Mouse (Mus musculus): ENCODE data around the gene Olfr1357. TPM values are rescaled to one million over a fixed set of nuclear protein-coding genes. Genes with fewer than 3 reads are reported as not detected.

The Olfr1357 gene
- total and polyA plus RNA-seq, 2 experiments from 2014 or later, result not detected

DNA sequence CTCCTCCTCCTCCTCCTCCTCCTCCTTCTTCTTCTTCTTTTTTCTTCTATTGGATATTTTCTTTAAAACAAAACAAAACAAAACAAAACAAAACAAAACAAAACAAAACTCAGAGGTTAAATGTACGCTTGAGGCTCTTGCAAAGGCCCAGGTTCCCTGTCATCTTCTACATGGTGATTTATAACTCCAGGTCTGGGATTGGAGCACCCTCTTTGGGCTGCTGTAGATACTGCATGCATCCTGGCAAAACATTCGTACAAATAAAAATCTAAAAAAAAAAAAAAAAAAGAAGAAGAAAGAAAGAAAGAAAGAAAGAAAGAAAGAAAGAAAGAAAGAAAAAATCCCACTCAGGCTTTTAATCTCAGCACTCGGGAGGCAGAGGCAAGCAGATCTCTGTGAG lies 12.8 kb downstream of the Olfr1357 start:
- peak; percentile 23 for DNase-seq
- ATAC-seq, result no peak; the same call in 1 of the 2 replicates
- Histone ChIP-seq H3K27ac (ENCODE audit: low read depth, low read length) (no peak overlapping the region), H3K9me3 (ENCODE audit: low read length) (no peaks in the 10 kb centered on the region), H3K4me1 (ENCODE audit: insufficient read depth) (no peaks in the 10 kb centered on the region), H3K27me3 (ENCODE audit: insufficient read depth, low read length) (no peaks in the 10 kb centered on the region), H3K9ac (no peak overlapping the region), H3K36me3 (ENCODE audit: insufficient read depth) (no peaks in the 10 kb centered on the region), H3K4me3 (ENCODE audit: low read depth, low read length) (no peak overlapping the region), H3K4me2 (ENCODE audit: low read depth) (no peak overlapping the region)
- WGBS, result 38% methylated on average over 3 of the region's 3 CpGs
- peak; percentile 60 for TF ChIP-seq CTCF (IDR thresholded peaks at IDR 0.05; ENCODE audit: low read depth)

DNA sequence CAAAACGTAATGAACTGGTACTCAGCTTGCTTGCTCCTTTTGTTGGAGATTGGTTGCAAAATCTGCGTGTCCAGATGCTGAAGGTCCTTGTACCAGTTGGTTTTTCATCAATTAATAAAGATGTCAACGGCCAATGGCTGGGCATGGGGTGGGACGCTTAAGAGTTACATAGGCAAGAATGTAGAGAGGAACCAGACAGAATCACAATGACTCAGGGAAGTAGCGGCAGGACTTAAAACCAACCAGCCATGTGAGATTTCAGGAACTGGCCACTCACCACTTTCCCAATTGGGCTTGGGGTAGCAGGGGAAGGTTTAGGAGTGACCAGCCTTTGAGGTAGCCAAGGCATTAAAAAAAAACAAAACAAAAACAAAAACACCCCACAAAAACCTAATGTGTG lies 18.0 kb downstream of the Olfr1357 start:
- TF ChIP-seq CTCF (IDR thresholded peaks at IDR 0.05; ENCODE audit: low read depth), result no peak
- WGBS, result 89% methylated on average over 5 of the region's 5 CpGs
- no peaks in the 10 kb centered on the region for H3K4me1 ChIP-seq (ENCODE audit: insufficient read depth)
- ATAC-seq (no peak), DNase-seq (no peak)
- H3K27me3 ChIP-seq (ENCODE audit: insufficient read depth, low read length), result no peaks in the 10 kb centered on the region
- H3K36me3 ChIP-seq (ENCODE audit: insufficient read depth), result no peaks in the 10 kb centered on the region
- H3K4me3 ChIP-seq (ENCODE audit: low read depth, low read length), result no peak overlapping the region
- no peak overlapping the region for H3K27ac ChIP-seq (ENCODE audit: low read depth, low read length)
- no peak overlapping the region for H3K9ac ChIP-seq
- no peak overlapping the region for H3K4me2 ChIP-seq (ENCODE audit: low read depth)
- H3K9me3 ChIP-seq (ENCODE audit: low read length), result no peaks in the 10 kb centered on the region

DNA sequence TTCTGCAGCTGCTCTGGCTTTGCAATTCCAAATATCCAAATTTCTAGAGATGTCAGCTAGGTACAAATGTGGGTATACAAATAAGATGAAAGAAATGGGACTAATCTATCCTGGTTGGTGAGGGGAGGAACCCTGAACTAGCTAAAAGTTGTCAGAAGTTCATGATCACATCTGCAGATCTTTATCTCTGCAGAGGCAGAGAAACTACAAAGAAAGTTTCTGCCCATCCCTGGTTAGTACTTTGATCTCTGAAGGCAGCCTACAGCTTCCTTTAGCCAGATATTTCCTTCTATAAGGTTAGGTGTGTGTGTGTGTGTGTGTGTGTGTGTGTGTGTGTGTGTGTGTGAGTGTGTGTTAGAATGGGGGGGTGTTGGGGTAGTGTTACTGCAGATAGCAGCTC lies 23.3 kb downstream of the Olfr1357 start:
- TF ChIP-seq CTCF (IDR thresholded peaks at IDR 0.05; ENCODE audit: low read depth), result no peak
- H3K9ac ChIP-seq, result no peak overlapping the region
- no peak overlapping the region for H3K27ac ChIP-seq (ENCODE audit: low read depth, low read length)
- H3K9me3 ChIP-seq (ENCODE audit: low read length), result no peaks in the 10 kb centered on the region
- H3K4me2 ChIP-seq (ENCODE audit: low read depth), result no peak overlapping the region
- no peaks in the 10 kb centered on the region; the same call in 1 of the 2 replicates for H3K27me3 ChIP-seq (ENCODE audit: insufficient read depth, low read length)
- H3K36me3 ChIP-seq (ENCODE audit: insufficient read depth), result no peaks in the 10 kb centered on the region
- no peak overlapping the region for H3K4me3 ChIP-seq (ENCODE audit: low read depth, low read length)
- ATAC-seq (no peak), DNase-seq (no peak)
- no peaks in the 10 kb centered on the region for H3K4me1 ChIP-seq (ENCODE audit: insufficient read depth)

DNA sequence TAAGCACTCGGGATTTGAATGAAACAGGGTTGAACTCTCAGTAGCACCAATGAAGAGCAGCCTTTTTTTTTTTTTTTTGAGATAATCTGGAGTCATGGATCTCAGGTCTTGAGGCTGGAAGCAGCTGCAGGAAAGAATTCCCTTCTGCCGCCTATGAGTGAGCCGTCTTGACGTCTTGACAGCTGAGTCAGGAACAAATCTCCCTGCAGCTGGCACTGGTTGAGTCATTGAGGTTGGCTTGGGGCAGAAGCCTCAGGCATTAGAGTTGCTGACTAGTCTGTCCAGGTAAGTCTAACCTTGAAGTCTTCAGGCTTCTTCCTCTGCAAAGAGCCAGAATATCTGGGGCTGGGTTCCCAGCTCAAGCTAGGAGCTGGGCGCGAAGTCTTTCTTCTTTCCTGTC lies 23.7 kb downstream of the Olfr1357 start:
- no peaks in the 10 kb centered on the region for H3K9me3 ChIP-seq (ENCODE audit: low read length)
- WGBS, result 80% methylated on average over 6 of the region's 6 CpGs
- TF ChIP-seq CTCF (IDR thresholded peaks at IDR 0.05; ENCODE audit: low read depth), result no peak
- no peak overlapping the region for H3K4me3 ChIP-seq (ENCODE audit: low read depth, low read length)
- H3K27me3 ChIP-seq (ENCODE audit: insufficient read depth, low read length), result no peaks in the 10 kb centered on the region; the same call in 1 of the 2 replicates
- H3K9ac ChIP-seq, result no peak overlapping the region
- DNase-seq (no peak), ATAC-seq (no peak)
- H3K4me1 ChIP-seq (ENCODE audit: insufficient read depth), result no peaks in the 10 kb centered on the region
- H3K4me2 ChIP-seq (ENCODE audit: low read depth), result no peak overlapping the region
- no peak overlapping the region for H3K27ac ChIP-seq (ENCODE audit: low read depth, low read length)
- no peaks in the 10 kb centered on the region for H3K36me3 ChIP-seq (ENCODE audit: insufficient read depth)

DNA sequence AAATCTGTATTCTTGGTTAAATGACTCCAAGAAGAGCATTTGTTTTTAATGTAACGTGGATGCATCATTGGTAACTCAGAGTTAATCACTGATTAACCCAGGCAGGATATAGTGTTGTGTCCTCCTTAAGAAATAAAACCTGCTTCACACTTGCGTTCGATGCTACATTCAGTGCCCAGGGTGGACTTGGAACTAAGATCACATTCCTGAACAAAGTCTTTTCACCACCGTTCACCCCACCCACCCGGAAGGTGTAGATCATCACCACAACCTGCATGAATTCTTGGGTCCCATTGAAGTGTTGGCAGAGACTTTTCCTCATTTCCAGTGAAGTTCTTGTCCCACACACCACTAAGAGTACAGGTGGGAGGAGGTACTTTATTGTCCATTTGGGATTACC lies 24.1 kb downstream of the Olfr1357 start:
- WGBS, result 92% methylated on average over 5 of the region's 5 CpGs
- Histone ChIP-seq H3K4me2 (ENCODE audit: low read depth) (no peak overlapping the region), H3K36me3 (ENCODE audit: insufficient read depth) (no peaks in the 10 kb centered on the region), H3K9me3 (ENCODE audit: low read length) (no peaks in the 10 kb centered on the region), H3K27me3 (ENCODE audit: insufficient read depth, low read length) (no peaks in the 10 kb centered on the region; the same call in 1 of the 2 replicates), H3K4me1 (ENCODE audit: insufficient read depth) (no peaks in the 10 kb centered on the region), H3K27ac (ENCODE audit: low read depth, low read length) (no peak overlapping the region), H3K9ac (no peak overlapping the region), H3K4me3 (ENCODE audit: low read depth, low read length) (no peak overlapping the region)
- DNase-seq (no peak), ATAC-seq (no peak)
- TF ChIP-seq CTCF (IDR thresholded peaks at IDR 0.05; ENCODE audit: low read depth), result no peak

DNA sequence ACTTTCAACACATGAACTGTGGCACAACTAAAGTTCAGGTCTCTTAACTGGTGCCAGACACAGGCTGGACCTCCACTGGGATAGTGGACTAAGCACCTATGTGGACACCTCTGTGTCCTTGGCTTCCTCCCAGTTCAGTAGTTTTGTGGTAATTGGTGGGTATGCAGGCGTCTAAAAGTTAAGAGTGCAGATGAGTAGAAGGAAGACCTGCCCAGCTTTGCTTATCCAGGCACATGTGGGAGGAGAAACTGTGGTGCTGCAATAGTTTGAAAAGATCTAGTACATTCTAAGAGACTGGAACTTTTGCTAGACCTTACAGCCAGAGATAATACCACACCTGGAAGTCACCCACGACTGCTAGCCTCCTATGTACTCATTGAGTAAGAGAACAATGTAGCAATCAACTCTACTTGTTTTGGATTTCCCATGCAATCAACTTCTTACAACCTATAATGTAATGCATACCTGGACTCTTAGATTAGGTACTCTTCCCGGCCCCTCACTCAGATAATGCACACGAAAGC lies 25.0 kb downstream of the Olfr1357 start:
- WGBS, result 91% methylated on average over 4 of the region's 4 CpGs
- DNase-seq (no peak), ATAC-seq (no peak)
- no peaks in the 10 kb centered on the region for H3K4me1 ChIP-seq (ENCODE audit: insufficient read depth)
- no peak overlapping the region for H3K27ac ChIP-seq (ENCODE audit: low read depth, low read length)
- H3K36me3 ChIP-seq (ENCODE audit: insufficient read depth), result no peaks in the 10 kb centered on the region
- H3K27me3 ChIP-seq (ENCODE audit: insufficient read depth, low read length), result no peaks in the 10 kb centered on the region; the same call in 1 of the 2 replicates
- no peak overlapping the region for H3K4me3 ChIP-seq (ENCODE audit: low read depth, low read length)
- H3K9me3 ChIP-seq (ENCODE audit: low read length), result no peaks in the 10 kb centered on the region
- TF ChIP-seq CTCF (IDR thresholded peaks at IDR 0.05; ENCODE audit: low read depth), result no peak
- H3K4me2 ChIP-seq (ENCODE audit: low read depth), result no peak overlapping the region
- H3K9ac ChIP-seq, result no peak overlapping the region

DNA sequence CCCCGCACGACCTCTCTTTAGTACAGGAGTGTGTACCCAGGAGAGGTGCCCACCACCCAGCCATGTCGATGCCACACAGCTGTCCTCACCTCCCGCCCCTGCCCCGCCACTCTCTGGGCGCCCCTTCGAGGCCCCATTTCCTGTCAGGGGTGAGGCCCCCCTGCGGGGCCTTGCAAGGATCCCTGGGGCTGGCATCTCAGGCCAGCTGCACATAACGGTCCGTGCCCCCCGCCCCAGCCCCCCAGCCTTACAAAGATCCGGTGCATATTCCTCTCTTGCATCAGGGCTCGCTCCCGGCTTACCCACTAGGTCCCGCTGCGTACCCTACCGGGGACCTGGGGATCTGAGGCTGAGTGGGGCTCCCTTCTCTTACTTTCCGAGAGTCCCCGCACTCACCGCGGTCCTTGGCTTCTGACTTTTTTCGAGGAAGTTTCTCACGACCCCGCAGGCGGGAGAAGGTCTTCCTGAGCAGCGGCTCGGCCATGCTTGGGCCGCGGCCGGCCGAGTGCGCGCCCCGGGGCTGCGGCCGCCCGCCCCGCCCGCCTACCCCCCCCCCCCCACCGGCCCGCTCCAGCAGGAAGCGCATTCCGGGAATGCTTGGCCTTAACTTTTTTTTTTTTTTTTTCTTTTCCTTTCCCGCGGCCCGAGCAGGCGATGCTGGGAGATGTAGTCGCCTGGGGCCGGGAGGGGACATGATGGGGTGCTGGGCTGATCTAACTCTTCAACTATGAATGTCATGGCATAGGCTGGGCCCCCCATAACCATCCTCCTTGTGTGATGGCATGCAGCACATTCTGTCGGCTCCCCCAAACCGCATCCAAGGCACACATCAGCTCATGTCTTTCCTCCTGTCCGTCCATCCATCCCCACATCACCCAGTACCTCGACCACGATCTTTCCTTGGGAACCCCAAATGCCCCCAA lies 26.2 kb downstream of the Olfr1357 start, which contains the start of gene Syde1:
Gene Syde1, minus strand, starts transcription at position 559 of the 923 bp plus-strand sequence.
- Histone ChIP-seq H3K9ac (peak within 1 kb of the TSS; percentile 49), H3K9me3 (ENCODE audit: low read length) (no peaks in the 10 kb centered on the region), H3K36me3 (ENCODE audit: insufficient read depth) (no peaks in the 10 kb centered on the region), H3K4me3 (ENCODE audit: low read depth, low read length) (peak within 1 kb of the TSS; percentile 45), H3K4me2 (ENCODE audit: low read depth) (peak within 1 kb of the TSS; percentile 76), H3K4me1 (ENCODE audit: insufficient read depth) (no peaks in the 10 kb centered on the region), H3K27ac (ENCODE audit: low read depth, low read length) (peak within 1 kb of the TSS; percentile 59; the same call in 1 of the 2 replicates), H3K27me3 (ENCODE audit: insufficient read depth, low read length) (no peaks in the 10 kb centered on the region; the same call in 1 of the 2 replicates)
- TF ChIP-seq CTCF (IDR thresholded peaks at IDR 0.05; ENCODE audit: low read depth), result no peak
- DNase-seq, result peak; percentile 20
- peak; percentile 60 for ATAC-seq
- 4% methylated on average over 47 of the region's 54 CpGs for WGBS

All from forebrain, postnatal 0 days (tissue).